Mouse (Mus musculus) testis, adult 10 weeks (tissue): ENCODE data around the gene P2rx5. TPM values are rescaled to one million over a fixed set of nuclear protein-coding genes. Genes with fewer than 3 reads are reported as not detected.

ENCODE experiments used
- polyA plus RNA-seq: library from polyadenylated mRNA; stranded (reverse); fragments of 350-450 nt; fragmentation: Illumina TruSeq; extraction: RNeasy Lipid Tissue Mini Kit (QIAGEN cat#74804); gene quantifications from one replicate; pipeline ENCODE4 v1.2.3, GENCODE M21; 2014; ENCODE audit warnings: low read depth, low replicate concordance

P2rx5 gene
- 0.14 TPM for polyA plus RNA-seq

DNA sequence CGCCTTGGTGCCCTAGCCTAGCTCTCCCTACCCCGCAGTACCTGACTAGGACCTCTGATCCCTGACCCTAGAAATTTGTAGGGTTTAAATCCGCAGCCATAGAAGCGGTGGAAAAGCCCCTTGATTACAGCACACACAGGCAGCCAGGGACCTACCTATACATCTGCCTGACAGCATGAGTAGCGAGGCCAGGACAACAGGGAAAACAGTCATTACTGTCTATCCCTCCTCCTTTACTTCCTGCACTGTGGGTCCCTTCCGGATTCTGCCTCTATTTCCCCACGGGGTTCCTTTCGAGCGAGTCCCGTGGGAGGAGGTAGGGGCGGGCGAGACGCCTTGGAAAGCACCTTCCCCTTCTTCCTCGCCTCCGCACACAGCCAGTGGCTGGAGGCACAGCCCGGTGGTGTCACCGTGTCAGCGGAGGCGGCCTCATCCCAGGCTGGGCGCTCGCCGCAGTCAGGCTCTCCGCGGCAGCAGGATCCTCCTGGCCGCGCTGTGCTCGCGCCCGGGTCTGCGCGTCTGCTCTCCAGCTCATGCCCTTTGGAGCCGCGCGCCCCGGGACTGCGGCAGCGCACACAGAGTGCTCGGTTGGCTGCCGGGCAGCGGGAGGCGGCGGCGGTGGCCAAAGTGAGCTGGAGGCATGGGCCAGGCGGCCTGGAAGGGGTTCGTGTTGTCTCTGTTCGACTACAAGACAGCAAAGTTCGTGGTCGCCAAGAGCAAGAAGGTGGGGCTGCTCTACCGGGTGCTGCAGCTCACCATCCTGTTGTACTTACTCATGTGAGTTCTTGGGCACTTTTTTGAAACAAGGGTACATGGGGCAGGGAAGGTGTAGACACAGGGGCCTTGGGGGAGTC lies at the start of gene P2rx5:
Gene P2rx5 (plus strand): TSS at position 465 of the 854 bp plus-strand sequence.

GRCm38 (mm10) chr11:73137591-73138501 lies 22.4 kb upstream of the P2rx5 start, which contains the start of gene Haspin:
TSS of gene Haspin (minus strand) at chr11:73138294.

GRCm38 (mm10) chr11:73176608-73177508 lies 16.6 kb downstream of the P2rx5 start, which contains the start of the genes Emc6 and Tax1bp3:
TSS of gene Emc6 (minus strand) at chr11:73177037.
TSS of gene Tax1bp3 (plus strand) at chr11:73177083.

GRCm38 (mm10) chr11:73198603-73199229 lies 38.5 kb downstream of the P2rx5 start, which contains the start of gene Ctns:
TSS of gene Ctns (minus strand) at chr11:73199042.

GRCm38 (mm10) chr11:73199230-73199712 lies 39.0 kb downstream of the P2rx5 start, which contains the start of gene Shpk:
TSS of gene Shpk (plus strand) at chr11:73199460.

Other genes with a start within 250 kb of the P2rx5 start
- 0.64 TPM for gene Atp2a3, start 199.3 kb upstream of the P2rx5 start, polyA plus RNA-seq
- not detected for gene P2rx1, start 161.3 kb upstream of the P2rx5 start, polyA plus RNA-seq
- 0.07 TPM for gene Camkk1, start 141.4 kb upstream of the P2rx5 start, polyA plus RNA-seq
- 4.8 TPM for gene Ncbp3, start 112.6 kb upstream of the P2rx5 start, polyA plus RNA-seq
- 16.8 TPM for gene Itgae, start 69.8 kb upstream of the P2rx5 start, polyA plus RNA-seq
- 592 TPM for gene Haspin, start 22.1 kb upstream of the P2rx5 start, polyA plus RNA-seq
- 20.7 TPM for gene Emc6, start 16.6 kb downstream of the P2rx5 start, polyA plus RNA-seq
- gene Tax1bp3, start 16.7 kb downstream of the P2rx5 start, polyA plus RNA-seq = 3.7 TPM
- gene Ctns, start 38.6 kb downstream of the P2rx5 start, polyA plus RNA-seq = 9.0 TPM
- 0.88 TPM for gene Shpk, start 39.0 kb downstream of the P2rx5 start, polyA plus RNA-seq
- 1.5 TPM for gene Trpv1, start 73.9 kb downstream of the P2rx5 start, polyA plus RNA-seq
- gene Trpv3, start 107.0 kb downstream of the P2rx5 start, polyA plus RNA-seq = 0.20 TPM
- 14.4 TPM for gene Aspa, start 169.2 kb downstream of the P2rx5 start, polyA plus RNA-seq
- gene Gm49340, start 169.3 kb downstream of the P2rx5 start, polyA plus RNA-seq = 1.1 TPM
- gene Spata22, start 169.3 kb downstream of the P2rx5 start, polyA plus RNA-seq = 86.0 TPM
- gene Olfr20, start 190.4 kb downstream of the P2rx5 start, polyA plus RNA-seq = not detected
- not detected for gene Olfr376, start 210.8 kb downstream of the P2rx5 start, polyA plus RNA-seq
- gene Olfr1, start 239.2 kb downstream of the P2rx5 start, polyA plus RNA-seq = not detected